Mouse (Mus musculus) splenic B cell, adult 2 months (primary cell): Measurements from ENCODE around the gene Zfp612.
A peak's percentile ranks its signal among the peaks of the same experiment; 100 is the strongest.

Experiments used
- DNase-seq: peaks from one replicate; pipeline ENCODE4 v3.0.0-alpha.2; 2011; ENCODE audit warnings: low read depth, low spot score
- H3K27me3 ChIP-seq: 2 replicates; pipeline ENCODE4 v1.6.1; 2012; ENCODE audit warnings: mild to moderate bottlenecking, low read length, moderate library complexity, mixed read lengths; ENCODE audit not compliant: control insufficient read depth, poor library complexity, insufficient read depth, severe bottlenecking
- H3K36me3 ChIP-seq: 2 replicates; pipeline ENCODE4 v1.6.1; 2012; ENCODE audit warnings: mild to moderate bottlenecking, low read length, moderate library complexity, mixed read lengths; ENCODE audit not compliant: control insufficient read depth, poor library complexity, insufficient read depth, severe bottlenecking

Gene Zfp612

DNA sequence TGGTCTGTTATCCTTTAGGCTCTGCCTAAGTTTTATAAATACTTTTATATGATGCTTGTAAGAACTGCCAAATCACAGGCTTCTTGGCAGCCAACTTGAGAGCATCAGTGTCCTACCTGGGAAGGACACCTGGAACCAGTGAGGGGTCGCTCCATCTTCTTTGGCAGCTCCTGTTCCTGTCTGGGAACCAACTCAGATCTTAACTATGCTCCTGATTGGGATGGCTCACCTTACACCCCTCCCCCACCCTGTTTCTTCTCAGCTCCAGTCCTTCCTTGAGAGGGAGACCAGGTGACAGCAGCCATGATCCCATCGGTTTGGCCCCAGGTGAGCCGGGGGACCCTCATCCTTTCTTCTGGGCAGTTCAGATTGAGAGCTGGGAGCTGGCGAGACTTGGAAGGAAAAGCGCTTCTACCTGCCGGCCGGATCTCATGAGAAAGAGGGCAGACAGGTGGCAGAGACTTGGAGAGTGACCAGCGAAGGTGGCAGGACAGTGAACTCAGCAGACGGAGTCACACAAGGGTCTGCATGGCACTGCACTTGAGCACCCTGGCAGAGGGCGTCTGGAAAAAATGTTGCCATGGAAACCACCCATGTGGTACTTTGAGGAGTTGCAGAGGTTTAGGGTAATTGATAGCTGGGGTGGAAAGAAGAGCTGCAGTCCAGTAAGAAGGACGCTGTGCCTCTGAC, 3.0 kb downstream of the Zfp612 start:
- Histone ChIP-seq H3K36me3 (no peaks in the 10 kb centered on the region), H3K27me3 (no peaks in the 10 kb centered on the region)
- DNase-seq = no peak

DNA sequence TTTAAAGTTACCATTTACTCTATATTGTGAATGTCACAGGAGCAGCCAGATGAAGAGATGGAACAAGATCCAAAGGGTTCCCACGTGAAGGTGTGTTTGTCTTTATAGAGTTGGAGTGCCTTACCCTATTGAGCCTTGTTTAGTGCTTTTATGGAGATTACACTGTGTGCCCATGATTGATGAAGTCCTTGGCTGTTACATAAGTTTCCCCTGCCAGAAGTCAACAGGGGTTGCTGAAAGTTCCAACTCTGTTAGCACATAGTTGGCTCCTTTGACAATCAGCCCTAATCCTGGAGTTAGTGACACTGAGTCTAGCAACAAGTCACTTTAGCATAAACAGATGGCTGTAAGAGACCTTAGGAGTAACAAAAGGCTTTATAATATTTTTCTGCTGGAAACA, 12.3 kb downstream of the Zfp612 start:
- no peak for DNase-seq
- no peaks in the 10 kb centered on the region for H3K27me3 ChIP-seq
- no peaks in the 10 kb centered on the region for H3K36me3 ChIP-seq

- no peaks in the 10 kb centered on the region for H3K27me3 ChIP-seq
- no peaks in the 10 kb centered on the region for H3K36me3 ChIP-seq
- DNase-seq = no peak
These were observed 21.4 kb downstream of the Zfp612 start, which contains the start of gene Gm21964 for GRCm38 (mm10) chr8:110100907-110101306. Gm21964 (plus strand) TSS chr8:110101207.

DNA sequence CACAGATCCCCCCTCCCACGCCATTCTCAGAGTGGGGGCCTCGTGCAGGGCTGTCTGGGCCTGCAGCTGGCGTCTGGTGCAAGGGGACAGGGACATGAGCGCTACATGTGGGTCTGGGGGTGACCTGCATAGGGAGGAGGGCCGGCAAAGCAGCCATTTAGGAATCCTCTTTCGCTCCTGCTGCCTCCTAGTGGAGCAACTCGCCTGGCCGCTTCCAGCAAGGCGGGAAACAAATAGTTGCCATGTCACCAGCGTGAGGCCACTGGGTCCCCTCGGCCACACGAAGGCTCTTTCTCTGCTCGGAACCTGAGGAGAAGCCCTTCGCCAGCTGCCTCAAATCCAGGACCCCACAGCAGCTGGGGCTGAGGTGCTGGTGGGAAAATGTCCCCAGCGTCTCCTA, 22.1 kb downstream of the Zfp612 start:
- Histone ChIP-seq H3K27me3 (no peaks in the 10 kb centered on the region), H3K36me3 (no peaks in the 10 kb centered on the region)
- DNase-seq = no peak

DNA sequence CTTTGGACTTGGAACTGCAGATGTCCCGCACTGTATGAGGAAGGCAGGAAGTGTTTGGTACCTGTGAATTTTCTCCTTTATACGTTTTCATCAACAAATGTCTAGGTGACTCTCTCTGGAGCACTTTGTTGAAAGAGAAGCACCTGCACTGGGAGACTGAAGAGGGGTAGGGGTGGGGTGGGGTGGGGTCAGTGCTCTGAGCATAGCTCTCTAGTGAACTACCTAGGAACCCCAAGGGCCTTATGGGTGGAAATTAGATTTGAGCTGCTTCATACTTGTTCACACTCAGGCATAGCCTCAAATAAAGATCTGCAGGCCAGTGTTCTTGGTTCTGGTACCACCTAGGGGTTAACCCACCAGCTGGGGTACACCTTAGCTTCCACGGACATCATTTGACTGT, 23.1 kb downstream of the Zfp612 start, which contains the start of gene Gm17720:
Gm17720 (minus strand) TSS at position 101 of the 400 bp plus-strand sequence.
- Histone ChIP-seq H3K27me3 (no peaks in the 10 kb centered on the region), H3K36me3 (no peaks in the 10 kb centered on the region)
- no peak for DNase-seq

GRCm38 (mm10) chr8:110119715-110120114, 40.2 kb downstream of the Zfp612 start:
- DNase-seq = no peak
- Histone ChIP-seq H3K36me3 (no peaks in the 10 kb centered on the region), H3K27me3 (no peaks in the 10 kb centered on the region)

DNA sequence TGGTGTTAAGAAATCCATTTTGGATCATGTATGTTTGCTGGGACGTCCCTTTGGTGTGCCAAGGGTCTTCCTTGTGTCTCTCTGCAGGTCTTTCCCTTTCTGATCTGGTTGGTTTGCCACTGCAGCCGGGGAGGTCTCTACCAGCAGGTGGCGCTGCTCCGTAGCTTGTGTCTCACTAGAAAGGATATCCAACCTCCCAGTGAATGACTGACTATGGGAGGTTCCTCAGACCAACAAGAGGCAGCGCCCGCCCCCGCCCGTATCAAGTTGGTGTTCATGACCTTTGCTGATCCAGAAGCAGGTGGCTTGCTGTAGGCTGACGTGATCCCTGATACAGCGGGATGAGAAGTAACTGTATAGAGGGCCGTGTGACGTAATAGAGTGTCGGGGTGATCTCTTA, 51.0 kb downstream of the Zfp612 start:
- H3K36me3 ChIP-seq = no peaks in the 10 kb centered on the region
- DNase-seq = peak; percentile 53
- H3K27me3 ChIP-seq = no peaks in the 10 kb centered on the region

GRCm38 (mm10) chr8:110134236-110134635, 54.7 kb downstream of the Zfp612 start:
- H3K36me3 ChIP-seq = no peaks in the 10 kb centered on the region
- H3K27me3 ChIP-seq = no peaks in the 10 kb centered on the region
- DNase-seq = no peak

GRCm38 (mm10) chr8:110135515-110135914, 56.0 kb downstream of the Zfp612 start:
- no peaks in the 10 kb centered on the region for H3K27me3 ChIP-seq
- DNase-seq = no peak
- no peaks in the 10 kb centered on the region for H3K36me3 ChIP-seq

- Histone ChIP-seq H3K27me3 (no peaks in the 10 kb centered on the region), H3K36me3 (no peaks in the 10 kb centered on the region)
- no peak for DNase-seq
These were observed 60.6 kb downstream of the Zfp612 start for GRCm38 (mm10) chr8:110140156-110140555.

- DNase-seq = no peak
- H3K36me3 ChIP-seq = no peaks in the 10 kb centered on the region
- H3K27me3 ChIP-seq = no peaks in the 10 kb centered on the region
These were observed 61.2 kb downstream of the Zfp612 start for GRCm38 (mm10) chr8:110140770-110141169.
